Mouse (Mus musculus): ENCODE measurements at regions not wholly inside any gene's neighbourhood (a gene's known extent, or its start where the extent isn't known, plus 50 kb on each side); places are given as distances from the start of the nearest gene placed in this dataset.

GRCm38 (mm10) chr4:62862756-62863155 lies 102.6 kb upstream of the Zfp618 start:
- Histone ChIP-seq H3K4me2 (no peak overlapping the region), H3K27ac (ENCODE audit: low read depth, low read length) (no peak overlapping the region), H3K27me3 (ENCODE audit: control insufficient read depth, insufficient read depth, low read length) (no peaks in the 10 kb centered on the region), H3K9ac (ENCODE audit: low read length) (no peak overlapping the region), H3K4me1 (ENCODE audit: control insufficient read depth, insufficient read depth, low read length) (no peaks in the 10 kb centered on the region), H3K9me3 (ENCODE audit: control insufficient read depth, low read length) (no peaks in the 10 kb centered on the region), H3K4me3 (ENCODE audit: low read depth, low read length) (no peak overlapping the region), H3K36me3 (ENCODE audit: control insufficient read depth, insufficient read depth, low read length) (no peaks in the 10 kb centered on the region)
- WGBS, result 92% methylated on average over 3 of the region's 3 CpGs
- DNase-seq (ENCODE audit: low spot score, missing footprints) (no peak), ATAC-seq (ENCODE audit: low FRiP score) (no peak)

- H3K27ac ChIP-seq (ENCODE audit: low read depth, low read length), result no peak overlapping the region
- no peaks in the 10 kb centered on the region; the same call in 1 of the 2 replicates for H3K9me3 ChIP-seq (ENCODE audit: control insufficient read depth, low read length)
- H3K4me3 ChIP-seq (ENCODE audit: low read depth, low read length), result no peak overlapping the region
- H3K9ac ChIP-seq (ENCODE audit: low read length), result no peak overlapping the region
- H3K4me2 ChIP-seq, result no peak overlapping the region
- 77% methylated on average over 14 of the region's 14 CpGs for WGBS
- no peaks in the 10 kb centered on the region for H3K27me3 ChIP-seq (ENCODE audit: control insufficient read depth, insufficient read depth, low read length)
- ATAC-seq (ENCODE audit: low FRiP score) (no peak), DNase-seq (ENCODE audit: low spot score, missing footprints) (peak; percentile 4)
- H3K4me1 ChIP-seq (ENCODE audit: control insufficient read depth, insufficient read depth, low read length), result no peaks in the 10 kb centered on the region
- H3K36me3 ChIP-seq (ENCODE audit: control insufficient read depth, insufficient read depth, low read length), result no peaks in the 10 kb centered on the region
These were observed 94.9 kb upstream of the Zfp618 start for GRCm38 (mm10) chr4:62870391-62870983.

GRCm38 (mm10) chr4:62872562-62872961 lies 92.8 kb upstream of the Zfp618 start:
- H3K9me3 ChIP-seq (ENCODE audit: control insufficient read depth, low read length), result no peaks in the 10 kb centered on the region; the same call in 1 of the 2 replicates
- no peak overlapping the region for H3K4me3 ChIP-seq (ENCODE audit: low read depth, low read length)
- ATAC-seq (ENCODE audit: low FRiP score) (no peak), DNase-seq (ENCODE audit: low spot score, missing footprints) (no peak)
- H3K9ac ChIP-seq (ENCODE audit: low read length), result no peak overlapping the region
- H3K4me2 ChIP-seq, result no peak overlapping the region
- no peak overlapping the region for H3K27ac ChIP-seq (ENCODE audit: low read depth, low read length)
- WGBS, result 85% methylated on average over 10 of the region's 10 CpGs
- H3K27me3 ChIP-seq (ENCODE audit: control insufficient read depth, insufficient read depth, low read length), result no peaks in the 10 kb centered on the region
- no peaks in the 10 kb centered on the region for H3K36me3 ChIP-seq (ENCODE audit: control insufficient read depth, insufficient read depth, low read length)
- H3K4me1 ChIP-seq (ENCODE audit: control insufficient read depth, insufficient read depth, low read length), result no peaks in the 10 kb centered on the region

DNA sequence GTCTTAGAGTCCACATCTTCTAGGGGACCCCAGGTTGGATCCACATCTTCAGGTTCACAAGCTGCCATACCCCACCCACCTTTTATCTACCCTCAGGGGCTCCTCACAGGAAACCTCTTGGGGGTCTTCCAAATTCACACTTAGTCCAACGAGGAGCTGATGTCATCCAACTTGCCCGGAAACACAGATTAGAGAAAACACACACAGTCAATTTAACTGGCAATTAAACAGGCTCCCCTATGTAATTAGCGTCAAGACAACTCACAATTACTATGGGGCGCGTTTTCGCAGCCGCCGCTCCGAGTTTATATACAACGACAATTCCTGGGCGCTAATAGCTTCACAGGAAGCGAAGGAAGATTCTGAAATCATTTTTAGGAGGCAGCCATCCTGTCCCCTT lies 91.4 kb upstream of the Zfp618 start:
- ATAC-seq (ENCODE audit: low FRiP score), result no peak
- H3K9me3 ChIP-seq (ENCODE audit: control insufficient read depth, low read length), result no peaks in the 10 kb centered on the region; the same call in 1 of the 2 replicates
- no peak overlapping the region for H3K9ac ChIP-seq (ENCODE audit: low read length)
- no peaks in the 10 kb centered on the region for H3K4me1 ChIP-seq (ENCODE audit: control insufficient read depth, insufficient read depth, low read length)
- no peak overlapping the region for H3K4me3 ChIP-seq (ENCODE audit: low read depth, low read length)
- no peaks in the 10 kb centered on the region for H3K27me3 ChIP-seq (ENCODE audit: control insufficient read depth, insufficient read depth, low read length)
- H3K27ac ChIP-seq (ENCODE audit: low read depth, low read length), result no peak overlapping the region
- H3K4me2 ChIP-seq, result no peak overlapping the region
- DNase-seq (ENCODE audit: low spot score, missing footprints), result no peak
- 91% methylated on average over 12 of the region's 12 CpGs for WGBS
- H3K36me3 ChIP-seq (ENCODE audit: control insufficient read depth, insufficient read depth, low read length), result no peaks in the 10 kb centered on the region

GRCm38 (mm10) chr4:62878063-62878462 lies 87.3 kb upstream of the Zfp618 start:
- H3K9me3 ChIP-seq (ENCODE audit: control insufficient read depth, low read length), result no peaks in the 10 kb centered on the region
- no peaks in the 10 kb centered on the region for H3K4me1 ChIP-seq (ENCODE audit: control insufficient read depth, insufficient read depth, low read length)
- H3K4me2 ChIP-seq, result no peak overlapping the region
- DNase-seq (ENCODE audit: low spot score, missing footprints), result no peak
- WGBS, result 78% methylated on average over 7 of the region's 7 CpGs
- H3K27ac ChIP-seq (ENCODE audit: low read depth, low read length), result no peak overlapping the region
- no peaks in the 10 kb centered on the region for H3K27me3 ChIP-seq (ENCODE audit: control insufficient read depth, insufficient read depth, low read length)
- no peak overlapping the region for H3K9ac ChIP-seq (ENCODE audit: low read length)
- H3K4me3 ChIP-seq (ENCODE audit: low read depth, low read length), result no peak overlapping the region
- H3K36me3 ChIP-seq (ENCODE audit: control insufficient read depth, insufficient read depth, low read length), result no peaks in the 10 kb centered on the region
- ATAC-seq (ENCODE audit: low FRiP score), result no peak

DNA sequence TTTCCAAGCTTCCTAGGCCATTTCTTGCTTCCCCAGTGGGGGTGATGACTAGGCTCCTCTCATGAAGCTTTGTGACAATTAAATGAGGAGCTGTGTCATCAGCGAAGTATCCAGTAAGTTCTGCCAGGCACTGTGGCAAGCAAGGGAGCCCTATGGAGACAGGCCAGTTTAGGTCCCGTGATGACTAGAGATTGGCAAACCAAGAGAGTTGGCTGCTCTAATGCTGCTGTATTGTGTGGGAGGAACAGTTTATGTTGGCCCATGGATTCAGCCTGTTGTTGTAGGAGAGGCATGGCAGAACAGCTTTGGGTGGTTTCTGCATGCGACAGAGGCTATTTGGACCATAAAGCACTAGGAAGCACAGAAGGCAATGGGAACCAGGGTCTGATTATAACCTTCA lies 86.4 kb upstream of the Zfp618 start:
- Histone ChIP-seq H3K4me1 (ENCODE audit: control insufficient read depth, insufficient read depth, low read length) (no peaks in the 10 kb centered on the region), H3K36me3 (ENCODE audit: control insufficient read depth, insufficient read depth, low read length) (no peaks in the 10 kb centered on the region), H3K4me3 (ENCODE audit: low read depth, low read length) (no peak overlapping the region), H3K9me3 (ENCODE audit: control insufficient read depth, low read length) (no peaks in the 10 kb centered on the region), H3K9ac (ENCODE audit: low read length) (no peak overlapping the region), H3K4me2 (no peak overlapping the region), H3K27me3 (ENCODE audit: control insufficient read depth, insufficient read depth, low read length) (no peaks in the 10 kb centered on the region), H3K27ac (ENCODE audit: low read depth, low read length) (no peak overlapping the region)
- ATAC-seq (ENCODE audit: low FRiP score) (no peak), DNase-seq (ENCODE audit: low spot score, missing footprints) (no peak)
- 96% methylated on average over 3 of the region's 3 CpGs for WGBS

DNA sequence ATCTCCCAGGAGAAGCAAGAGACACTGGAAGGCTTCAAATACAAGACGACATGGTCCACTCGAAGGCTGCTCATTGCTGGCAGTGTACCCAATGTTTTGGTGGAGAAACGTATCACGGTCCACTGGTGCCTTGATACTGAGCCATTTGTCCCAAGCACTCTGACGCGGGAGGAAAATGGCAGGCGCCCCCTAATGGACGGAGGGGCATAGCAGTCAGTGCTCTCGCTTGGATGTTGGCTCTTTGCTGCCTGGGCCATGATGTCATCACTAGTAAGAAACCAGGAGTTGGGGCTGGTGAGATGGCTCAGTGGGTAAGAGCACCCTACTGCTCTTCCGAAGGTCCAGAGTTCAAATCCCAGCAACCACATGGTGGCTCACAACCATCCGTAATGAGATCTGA lies 83.5 kb upstream of the Zfp618 start:
- H3K4me1 ChIP-seq (ENCODE audit: control insufficient read depth, insufficient read depth, low read length), result no peaks in the 10 kb centered on the region
- H3K36me3 ChIP-seq (ENCODE audit: control insufficient read depth, insufficient read depth, low read length), result no peaks in the 10 kb centered on the region
- H3K27ac ChIP-seq (ENCODE audit: low read depth, low read length), result no peak overlapping the region
- no peaks in the 10 kb centered on the region for H3K27me3 ChIP-seq (ENCODE audit: control insufficient read depth, insufficient read depth, low read length)
- 78% methylated on average over 10 of the region's 11 CpGs for WGBS
- H3K4me3 ChIP-seq (ENCODE audit: low read depth, low read length), result no peak overlapping the region
- DNase-seq (ENCODE audit: low spot score, missing footprints) (no peak), ATAC-seq (ENCODE audit: low FRiP score) (no peak)
- H3K4me2 ChIP-seq, result no peak overlapping the region
- no peak overlapping the region for H3K9ac ChIP-seq (ENCODE audit: low read length)
- H3K9me3 ChIP-seq (ENCODE audit: control insufficient read depth, low read length), result no peaks in the 10 kb centered on the region

- Histone ChIP-seq H3K9ac (ENCODE audit: low read length) (no peak overlapping the region), H3K4me3 (ENCODE audit: low read depth, low read length) (no peak overlapping the region), H3K9me3 (ENCODE audit: control insufficient read depth, low read length) (no peaks in the 10 kb centered on the region), H3K27ac (ENCODE audit: low read depth, low read length) (no peak overlapping the region), H3K4me2 (no peak overlapping the region), H3K27me3 (ENCODE audit: control insufficient read depth, insufficient read depth, low read length) (no peaks in the 10 kb centered on the region), H3K4me1 (ENCODE audit: control insufficient read depth, insufficient read depth, low read length) (no peaks in the 10 kb centered on the region), H3K36me3 (ENCODE audit: control insufficient read depth, insufficient read depth, low read length) (no peaks in the 10 kb centered on the region)
- 93% methylated on average over 8 of the region's 8 CpGs for WGBS
- DNase-seq (ENCODE audit: low spot score, missing footprints), result no peak
- ATAC-seq (ENCODE audit: low FRiP score), result no peak
These were observed 83.1 kb upstream of the Zfp618 start for GRCm38 (mm10) chr4:62882276-62882675.

DNA sequence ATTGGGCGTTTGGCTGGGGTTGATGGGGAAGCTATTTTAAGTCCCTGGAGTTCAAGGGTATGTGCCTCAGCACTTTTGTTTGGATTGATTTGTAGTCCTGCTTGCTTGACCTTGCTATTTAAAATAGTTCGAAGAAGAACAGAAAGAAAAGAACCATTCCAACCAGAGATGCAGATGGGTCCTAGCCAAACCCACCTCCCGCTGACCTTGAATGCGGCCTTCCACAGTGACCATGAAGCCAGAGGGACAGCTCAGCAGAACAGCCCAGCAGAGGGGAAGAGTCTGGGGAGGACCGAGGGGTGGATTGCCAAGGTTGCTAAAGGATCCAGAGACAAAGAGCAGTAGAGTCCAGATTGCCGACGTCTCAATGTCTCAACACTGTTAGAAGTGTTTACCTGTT lies 76.6 kb upstream of the Zfp618 start:
- no peaks in the 10 kb centered on the region for H3K9me3 ChIP-seq (ENCODE audit: control insufficient read depth, low read length)
- WGBS, result 89% methylated on average over 7 of the region's 7 CpGs
- no peak overlapping the region for H3K27ac ChIP-seq (ENCODE audit: low read depth, low read length)
- no peak overlapping the region for H3K4me2 ChIP-seq
- no peak overlapping the region for H3K9ac ChIP-seq (ENCODE audit: low read length)
- no peak for DNase-seq (ENCODE audit: low spot score, missing footprints)
- no peak overlapping the region for H3K4me3 ChIP-seq (ENCODE audit: low read depth, low read length)
- no peaks in the 10 kb centered on the region for H3K27me3 ChIP-seq (ENCODE audit: control insufficient read depth, insufficient read depth, low read length)
- no peaks in the 10 kb centered on the region for H3K36me3 ChIP-seq (ENCODE audit: control insufficient read depth, insufficient read depth, low read length)
- no peaks in the 10 kb centered on the region for H3K4me1 ChIP-seq (ENCODE audit: control insufficient read depth, insufficient read depth, low read length)
- ATAC-seq (ENCODE audit: low FRiP score), result no peak
